Mouse (Mus musculus): ENCODE measurements around the gene Cdr2l.

DNA sequence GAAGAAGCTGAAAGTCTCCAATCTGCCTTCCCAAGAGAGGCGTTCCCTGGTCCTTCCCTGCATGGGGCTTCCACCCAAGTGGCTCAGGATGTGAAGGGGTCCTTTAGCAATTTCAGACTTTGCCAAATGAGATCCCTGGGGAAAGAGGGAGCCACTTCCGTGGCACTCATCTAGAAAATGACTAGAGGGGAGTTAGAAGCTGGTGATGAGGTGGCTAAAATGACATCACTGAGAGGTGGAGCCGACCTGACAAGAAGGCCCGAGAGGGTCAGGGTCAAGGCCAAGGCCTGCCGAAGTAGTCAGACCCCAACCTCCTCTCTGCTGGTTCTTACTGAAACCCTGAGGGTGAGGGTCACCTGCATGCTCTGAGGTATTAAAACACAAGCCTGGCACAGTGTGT is 1.2 kb downstream of the Cdr2l start:
- TF ChIP-seq POLR2A (IDR thresholded peaks at IDR 0.05; ENCODE audit: insufficient read depth, low read depth, low read length) (no peak), CTCF (IDR thresholded peaks at IDR 0.05) (no peak), EP300 (IDR thresholded peaks at IDR 0.05; ENCODE audit: insufficient read depth, low read depth, low read length) (no peak)

Measured in heart, adult 2 months (tissue).